Mouse (Mus musculus) stomach, postnatal 0 days (tissue): ENCODE results near the gene Arpc4. TPM values are rescaled to one million over a fixed set of nuclear protein-coding genes. Genes with fewer than 3 reads are reported as not detected.

Experiments used
- ATAC-seq: fragments of 200-750 bp; cut with Nextera tagmentation; 2 replicates; pipeline ENCODE4 v1.8.0; 2017; ENCODE audit not compliant: low FRiP score, low TSS enrichment
- DNase-seq: peaks from one replicate; pipeline ENCODE4 v3.0.0-alpha.2; 2016; ENCODE audit warnings: low spot score
- H3K27ac ChIP-seq: fragments of 300-500 bp; sonication (generic); replicated peaks from 2 replicates; pipeline ENCODE4 v1.5.1; 2014; ENCODE audit warnings: mild to moderate bottlenecking, control low read depth
- H3K27me3 ChIP-seq: fragments of 300-500 bp; sonication (generic); 2 replicates; pipeline ENCODE4 v1.6.1; 2014; ENCODE audit warnings: low read length; ENCODE audit not compliant: control insufficient read depth, insufficient read depth
- H3K36me3 ChIP-seq: fragments of 300-500 bp; sonication (generic); 2 replicates; pipeline ENCODE4 v1.6.1; 2014; ENCODE audit warnings: low read length, mixed read lengths; ENCODE audit not compliant: control insufficient read depth, insufficient read depth
- H3K4me1 ChIP-seq: fragments of 300-500 bp; sonication (generic); replicated peaks from 2 replicates; pipeline ENCODE4 v1.6.1; 2014; ENCODE audit warnings: antibody characterized with exemption; ENCODE audit not compliant: control insufficient read depth, insufficient read depth
- H3K4me2 ChIP-seq: fragments of 300-500 bp; sonication (generic); replicated peaks from 2 replicates; pipeline ENCODE4 v1.6.1; 2014; ENCODE audit warnings: low read depth, mild to moderate bottlenecking, control low read depth, moderate library complexity
- H3K4me3 ChIP-seq: fragments of 300-500 bp; sonication (generic); 2 replicates; pipeline ENCODE4 v1.5.1; 2014; ENCODE audit warnings: low read depth, low read length, control low read depth
- H3K9ac ChIP-seq: fragments of 300-500 bp; sonication (generic); 2 replicates; pipeline ENCODE4 v1.6.1; 2014; ENCODE audit warnings: mild to moderate bottlenecking, low read length, control low read depth, mixed read lengths
- H3K9me3 ChIP-seq: fragments of 300-500 bp; sonication (generic); 2 replicates; pipeline ENCODE4 v1.6.1; 2016; ENCODE audit warnings: low read length; ENCODE audit not compliant: control insufficient read depth
- CTCF ChIP-seq: IDR thresholded peaks from 2 replicates; pipeline ENCODE4 v1.5.1; 2016; ENCODE audit warnings: antibody characterized with exemption, low read depth, mild to moderate bottlenecking, moderate library complexity
- EP300 ChIP-seq: optimal IDR thresholded peaks from 2 replicates; pipeline ENCODE3; 2016; ENCODE audit warnings: antibody characterized with exemption
- WGBS: fragments of 180-500 bp; shearing (Covaris S2); extraction: QIAGEN DNeasy Blood & Tissue Kit; methylation state at CpG from one replicate; pipeline ENCODE4 v1.1.7; 2014; 5-methylcytosine and 5-hydroxymethylcytosine counted together
- microRNA-seq: library from miRNA; unstranded; fragments of <30 nt; microRNA quantifications from one replicate; pipeline ENCODE4, GENCODE M21; 2016
- polyA plus RNA-seq: library from polyadenylated mRNA; unstranded; fragments of >200 nt; fragmentation: Nextera tagmentation; extraction: Ambion mirVana; gene quantifications from 2 replicates; pipeline ENCODE4 v1.2.1, GENCODE M21; 2015

The Arpc4 gene
- polyA plus RNA-seq, 1 experiment from 2014 or later, result 314 TPM

- H3K4me1 ChIP-seq, result no peaks in the 10 kb centered on the region
- no peak overlapping the region for H3K9ac ChIP-seq
- no peak overlapping the region; the same call in 1 of the 2 replicates for H3K4me3 ChIP-seq
- no peak overlapping the region for H3K4me2 ChIP-seq
- DNase-seq, result no peak
- ATAC-seq, result no peak
- no peak overlapping the region for H3K27ac ChIP-seq
- no peaks in the 10 kb centered on the region for H3K9me3 ChIP-seq
- H3K27me3 ChIP-seq, result no peaks in the 10 kb centered on the region
- H3K36me3 ChIP-seq, result no peaks in the 10 kb centered on the region
- TF ChIP-seq CTCF (no peak), EP300 (no peak)
- 59% methylated on average over 3 of the region's 3 CpGs for WGBS
Measured at GRCm38 (mm10) chr6:113433661-113434060, 55.7 kb downstream of the Arpc4 start.

GRCm38 (mm10) chr6:113434691-113435090 lies 56.8 kb downstream of the Arpc4 start:
- H3K4me3 ChIP-seq, result no peak overlapping the region
- no peak overlapping the region for H3K9ac ChIP-seq
- H3K4me1 ChIP-seq, result no peaks in the 10 kb centered on the region
- no peak overlapping the region for H3K4me2 ChIP-seq
- H3K27ac ChIP-seq, result peak overlapping the region; percentile 79
- WGBS, result 48% methylated on average over 7 of the region's 7 CpGs
- H3K9me3 ChIP-seq, result no peaks in the 10 kb centered on the region
- H3K36me3 ChIP-seq, result no peaks in the 10 kb centered on the region
- DNase-seq (peak; percentile 81), ATAC-seq (peak; percentile 90)
- no peak for TF ChIP-seq EP300
- TF ChIP-seq CTCF, result peak; percentile 28; the same call in 1 of the 2 replicates
- H3K27me3 ChIP-seq, result no peaks in the 10 kb centered on the region

- H3K36me3 ChIP-seq, result no peaks in the 10 kb centered on the region
- no peak within 1 kb of the TSS; the same call in 1 of the 2 replicates for H3K9ac ChIP-seq
- H3K4me2 ChIP-seq, result no peak within 1 kb of the TSS
- no peaks in the 10 kb centered on the region for H3K9me3 ChIP-seq
- no peak for TF ChIP-seq EP300
- TF ChIP-seq CTCF, result no peak
- H3K27me3 ChIP-seq, result no peaks in the 10 kb centered on the region
- 79% methylated on average over 9 of the region's 9 CpGs for WGBS
- ATAC-seq (no peak), DNase-seq (no peak)
- no peak within 1 kb of the TSS for H3K4me3 ChIP-seq
- no peaks in the 10 kb centered on the region for H3K4me1 ChIP-seq
- peak within 1 kb of the TSS; percentile 79 for H3K27ac ChIP-seq
Measured at GRCm38 (mm10) chr6:113435664-113436205, 57.8 kb downstream of the Arpc4 start, which contains the start of gene Cidec. Gene Cidec, minus strand, starts transcription at chr6:113435760.

GRCm38 (mm10) chr6:113437135-113437534 lies 59.2 kb downstream of the Arpc4 start:
- H3K4me1 ChIP-seq, result no peaks in the 10 kb centered on the region
- no peak for ATAC-seq
- no peaks in the 10 kb centered on the region for H3K36me3 ChIP-seq
- no peak for DNase-seq
- H3K4me3 ChIP-seq, result no peak overlapping the region
- TF ChIP-seq EP300, result no peak
- TF ChIP-seq CTCF, result no peak
- WGBS, result 71% methylated on average over 12 of the region's 12 CpGs
- no peak overlapping the region for H3K9ac ChIP-seq
- H3K27me3 ChIP-seq, result no peaks in the 10 kb centered on the region
- no peak overlapping the region for H3K4me2 ChIP-seq
- no peaks in the 10 kb centered on the region for H3K9me3 ChIP-seq
- H3K27ac ChIP-seq, result no peak overlapping the region

- peak; percentile 38; the same call in 1 of the 2 replicates for ATAC-seq
- TF ChIP-seq EP300, result no peak
- no peak for TF ChIP-seq CTCF
- WGBS, result 33% methylated on average over 12 of the region's 12 CpGs
- Histone ChIP-seq H3K27ac (peak overlapping the region; percentile 49; the same call in 1 of the 2 replicates), H3K9ac (no peak overlapping the region), H3K9me3 (no peaks in the 10 kb centered on the region), H3K27me3 (no peaks in the 10 kb centered on the region), H3K4me2 (no peak overlapping the region), H3K4me1 (0 out of 2 replicates have a peak, but pooled peaks cover 3% of the 10 kb centered on the region), H3K36me3 (no peaks in the 10 kb centered on the region), H3K4me3 (no peak overlapping the region)
- peak; percentile 53 for DNase-seq
Measured at GRCm38 (mm10) chr6:113438721-113439430, 61.0 kb downstream of the Arpc4 start.

Small RNA genes lying within 50 kb of the gene (microRNA-seq; reads per million reads assigned to microRNA genes)
- not detected for gene Gm24387

Other genes with a start within 250 kb of the Arpc4 start
- 0.84 and 0.93 TPM in 2 replicates for gene Lhfpl4, start 182.7 kb upstream of the Arpc4 start, polyA plus RNA-seq
- gene Mtmr14, start 140.3 kb upstream of the Arpc4 start, polyA plus RNA-seq, result 20.3 and 20.6 TPM in 2 replicates
- 0.11 TPM in 1 of 2 replicates, not detected in the other for gene Cpne9, start 95.8 kb upstream of the Arpc4 start, polyA plus RNA-seq
- 6.5 and 6.6 TPM in 2 replicates for gene Brpf1, start 71.0 kb upstream of the Arpc4 start, polyA plus RNA-seq
- gene Ogg1, start 51.1 kb upstream of the Arpc4 start, polyA plus RNA-seq, result 6.8 and 7.8 TPM in 2 replicates
- gene Camk1, start 34.1 kb upstream of the Arpc4 start, polyA plus RNA-seq, result 52.7 and 52.9 TPM in 2 replicates
- gene Tada3, start 232 bp upstream of the Arpc4 start, polyA plus RNA-seq, result 21.3 and 23.8 TPM in 2 replicates
- gene Ttll3, start 11.1 kb downstream of the Arpc4 start, polyA plus RNA-seq, result 1.2 TPM in 2 replicates
- 11.8 and 12.9 TPM in 2 replicates for gene Rpusd3, start 41.2 kb downstream of the Arpc4 start, polyA plus RNA-seq
- gene Cidec, start 57.6 kb downstream of the Arpc4 start, polyA plus RNA-seq, result 31.0 and 31.2 TPM in 2 replicates
- gene Jagn1, start 64.5 kb downstream of the Arpc4 start, polyA plus RNA-seq, result 69.2 and 69.6 TPM in 2 replicates
- gene Il17re, start 80.4 kb downstream of the Arpc4 start, polyA plus RNA-seq, result 25.5 and 30.6 TPM in 2 replicates
- 70.1 and 73.6 TPM in 2 replicates for gene Il17rc, start 93.3 kb downstream of the Arpc4 start, polyA plus RNA-seq
- gene Creld1, start 105.2 kb downstream of the Arpc4 start, polyA plus RNA-seq, result 11.1 and 12.1 TPM in 2 replicates
- gene Prrt3, start 123.8 kb downstream of the Arpc4 start, polyA plus RNA-seq, result 0.36 and 0.42 TPM in 2 replicates
- gene Emc3, start 153.5 kb downstream of the Arpc4 start, polyA plus RNA-seq, result 78.4 and 78.5 TPM in 2 replicates
- gene Fancd2, start 153.6 kb downstream of the Arpc4 start, polyA plus RNA-seq, result 1.6 and 1.9 TPM in 2 replicates
- not detected in 2 replicates for gene Fancd2os, start 222.6 kb downstream of the Arpc4 start, polyA plus RNA-seq
- 199 and 201 TPM in 2 replicates for gene Brk1, start 226.7 kb downstream of the Arpc4 start, polyA plus RNA-seq
- gene Vhl, start 245.8 kb downstream of the Arpc4 start, polyA plus RNA-seq, result 23.4 and 24.3 TPM in 2 replicates